Mouse (Mus musculus) kidney, postnatal 14 days (tissue): ENCODE data around the gene Zfhx3.

Source experiments
- DNase-seq: peaks from one replicate; pipeline ENCODE4 v3.0.0; 2022; ENCODE audit warnings: mixed read lengths

Gene Zfhx3

GRCm38 (mm10) chr8:108467172-108468035 lies 525.0 kb downstream of the Zfhx3 start:
- no peak for DNase-seq

- no peak for DNase-seq
These were observed 527.8 kb downstream of the Zfhx3 start for GRCm38 (mm10) chr8:108470269-108470668.

- DNase-seq = no peak
These were observed 532.1 kb downstream of the Zfhx3 start for GRCm38 (mm10) chr8:108474556-108474955.

GRCm38 (mm10) chr8:108478131-108478530 lies 535.7 kb downstream of the Zfhx3 start:
- no peak for DNase-seq

GRCm38 (mm10) chr8:108480141-108480540 lies 537.7 kb downstream of the Zfhx3 start:
- DNase-seq = no peak

GRCm38 (mm10) chr8:108481167-108481815 lies 538.8 kb downstream of the Zfhx3 start:
- DNase-seq = no peak

- DNase-seq = no peak
These were observed 553.7 kb downstream of the Zfhx3 start for GRCm38 (mm10) chr8:108496101-108496500.

- no peak for DNase-seq
These were observed 564.3 kb downstream of the Zfhx3 start for GRCm38 (mm10) chr8:108506779-108507178.

GRCm38 (mm10) chr8:108507769-108508168 lies 565.3 kb downstream of the Zfhx3 start:
- DNase-seq = no peak

- no peak for DNase-seq
These were observed 568.3 kb downstream of the Zfhx3 start for GRCm38 (mm10) chr8:108510641-108511325.

GRCm38 (mm10) chr8:108518116-108518515 lies 575.7 kb downstream of the Zfhx3 start:
- DNase-seq = no peak

- DNase-seq = no peak
These were observed 579.6 kb downstream of the Zfhx3 start for GRCm38 (mm10) chr8:108522050-108522449.

- DNase-seq = no peak
These were observed 587.0 kb downstream of the Zfhx3 start for GRCm38 (mm10) chr8:108529421-108529820.

GRCm38 (mm10) chr8:108535121-108535876 lies 592.9 kb downstream of the Zfhx3 start:
- no peak for DNase-seq

- no peak for DNase-seq
These were observed 593.7 kb downstream of the Zfhx3 start for GRCm38 (mm10) chr8:108536186-108536585.

GRCm38 (mm10) chr8:108536911-108537351 lies 594.5 kb downstream of the Zfhx3 start:
- no peak for DNase-seq

- no peak for DNase-seq
These were observed 595.5 kb downstream of the Zfhx3 start for GRCm38 (mm10) chr8:108537686-108538551.

- DNase-seq = no peak
These were observed 596.6 kb downstream of the Zfhx3 start for GRCm38 (mm10) chr8:108538929-108539555.

- DNase-seq = no peak
These were observed 610.1 kb downstream of the Zfhx3 start for GRCm38 (mm10) chr8:108552518-108552917.

- DNase-seq = no peak
These were observed 611.5 kb downstream of the Zfhx3 start for GRCm38 (mm10) chr8:108553808-108554577.
